Mouse (Mus musculus): ENCODE results near the gene Gm12216.

DNA sequence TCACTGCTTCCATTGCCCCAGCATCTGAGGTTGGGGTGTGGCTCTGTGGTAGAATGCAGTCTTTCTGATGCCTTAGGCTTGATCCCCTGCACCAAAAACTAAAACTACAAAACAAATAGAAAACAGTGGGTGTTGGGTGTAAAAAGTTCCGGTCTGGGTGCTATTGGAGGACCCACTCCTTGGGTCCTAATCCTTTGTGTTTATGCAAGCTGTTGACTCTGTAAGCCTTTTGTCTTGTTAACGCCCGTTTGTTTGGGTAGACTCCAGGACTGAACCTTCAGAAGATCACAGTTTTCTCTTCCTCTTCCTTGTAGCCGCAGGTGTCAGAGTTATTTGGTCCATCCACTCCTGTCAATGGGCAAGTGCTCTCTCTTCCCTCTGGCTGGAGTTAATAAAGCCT is 59.0 kb downstream of the Gm12216 start:
- TF ChIP-seq CTCF (IDR thresholded peaks at IDR 0.05; ENCODE audit: extremely low read depth, insufficient read depth, insufficient read length, insufficient replicate concordance) (no peak), POLR2A (IDR thresholded peaks at IDR 0.05; ENCODE audit: low read depth, low read length) (no peak)

All from spleen, adult 2 months (tissue).